Mouse (Mus musculus): ENCODE data around the gene Smyd5.
A peak's percentile ranks its signal among the peaks of the same experiment; 100 is the strongest.
"Not testable (repeated sequence)": the region's sequence is repeated elsewhere in the genome, so short reads cannot be mapped to it uniquely, and the experiment has no call there.

The Smyd5 gene

DNA sequence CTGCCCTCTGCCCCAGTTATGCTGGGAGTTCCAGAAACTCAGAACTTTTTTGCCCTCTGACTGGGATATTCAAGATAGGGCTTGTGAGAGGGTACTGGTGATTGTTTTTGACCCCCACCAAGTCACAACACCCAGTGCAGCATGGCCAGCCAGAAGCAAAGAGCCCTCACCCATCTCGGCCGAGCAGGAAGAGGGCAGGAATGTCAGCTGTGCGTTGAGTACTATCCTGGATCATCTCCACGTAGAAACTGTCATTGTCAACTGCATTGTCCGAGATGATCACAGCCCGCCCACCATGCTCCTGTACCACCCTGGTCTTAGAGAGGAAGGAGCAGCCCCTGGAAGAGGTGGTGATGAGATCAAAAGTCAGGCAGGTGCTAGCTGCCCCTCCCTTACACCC is 15.6 kb downstream of the Smyd5 start:
- no peak for DNase-seq (ENCODE audit: low spot score)

DNA sequence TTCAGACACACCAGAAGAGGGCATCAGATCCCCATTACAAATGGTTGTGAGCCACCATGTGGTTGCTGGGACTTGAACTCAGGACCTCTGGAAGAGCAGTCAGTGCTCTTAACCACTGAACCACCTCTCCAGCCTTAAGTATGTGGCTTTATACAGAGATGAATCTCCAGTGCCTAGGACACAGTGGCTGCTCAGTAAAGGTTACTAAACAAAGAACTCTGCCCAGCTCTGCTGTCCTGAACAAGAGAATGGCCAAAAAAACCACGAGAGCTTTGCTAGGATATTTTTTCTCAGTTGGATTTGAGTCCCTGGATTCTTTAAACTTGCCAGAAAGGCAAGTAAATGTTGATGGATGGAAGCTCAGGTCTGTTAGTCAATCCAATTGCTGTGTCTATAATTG is 18.4 kb downstream of the Smyd5 start:
- DNase-seq (ENCODE audit: low spot score) = not testable (repeated sequence)

DNA sequence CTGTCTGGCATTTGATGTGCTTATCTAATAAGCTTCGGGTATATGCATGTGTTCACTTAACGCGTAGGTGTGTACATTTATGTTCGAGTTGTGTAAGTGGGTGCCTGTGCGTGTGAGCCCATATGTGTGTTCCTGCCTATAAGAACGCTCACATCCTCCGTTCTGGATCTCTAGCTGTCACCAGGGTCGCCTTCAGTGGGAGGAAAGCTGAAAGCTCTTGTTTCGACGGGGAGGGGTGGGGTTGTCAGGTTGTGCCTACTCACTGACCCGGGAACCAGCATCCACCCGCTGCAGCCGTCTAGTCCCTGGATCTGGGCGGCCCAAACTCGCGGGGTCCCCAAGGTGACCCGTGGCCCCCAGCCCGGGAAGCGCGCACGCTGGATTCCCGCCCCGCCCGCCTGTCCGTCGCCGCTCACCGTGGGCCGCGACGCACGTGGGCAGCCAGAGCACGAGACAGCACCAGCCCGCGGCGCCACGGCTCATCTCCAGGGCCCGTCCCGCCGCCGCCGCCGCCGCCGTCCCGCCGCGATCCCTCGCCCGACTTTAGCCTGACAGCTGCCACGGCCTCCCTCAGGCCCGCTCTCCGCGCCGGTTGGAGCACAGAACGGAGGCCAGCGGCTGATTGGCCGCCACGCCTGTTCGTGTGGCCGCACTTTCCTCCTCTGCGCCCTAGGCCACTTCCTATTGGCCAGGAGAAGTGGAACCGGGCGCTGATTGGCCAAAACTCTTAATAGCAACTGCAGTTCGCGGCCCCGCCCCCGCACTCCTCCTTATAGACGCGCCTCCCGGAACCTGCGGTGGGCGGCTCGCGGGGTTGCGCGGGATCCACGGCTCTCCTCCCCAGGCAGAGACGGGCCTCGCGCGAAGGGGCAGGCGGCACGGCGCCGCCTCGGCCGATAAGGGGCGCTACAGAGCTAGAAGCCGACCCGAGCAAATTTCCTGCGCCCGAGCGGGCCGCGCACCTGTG is 19.2 kb downstream of the Smyd5 start, which contains the start of gene Cct7:
Gene Cct7 (plus strand): TSS at position 818 of the 967 bp plus-strand sequence.
- peak; percentile 98 for DNase-seq (ENCODE audit: low spot score)

DNA sequence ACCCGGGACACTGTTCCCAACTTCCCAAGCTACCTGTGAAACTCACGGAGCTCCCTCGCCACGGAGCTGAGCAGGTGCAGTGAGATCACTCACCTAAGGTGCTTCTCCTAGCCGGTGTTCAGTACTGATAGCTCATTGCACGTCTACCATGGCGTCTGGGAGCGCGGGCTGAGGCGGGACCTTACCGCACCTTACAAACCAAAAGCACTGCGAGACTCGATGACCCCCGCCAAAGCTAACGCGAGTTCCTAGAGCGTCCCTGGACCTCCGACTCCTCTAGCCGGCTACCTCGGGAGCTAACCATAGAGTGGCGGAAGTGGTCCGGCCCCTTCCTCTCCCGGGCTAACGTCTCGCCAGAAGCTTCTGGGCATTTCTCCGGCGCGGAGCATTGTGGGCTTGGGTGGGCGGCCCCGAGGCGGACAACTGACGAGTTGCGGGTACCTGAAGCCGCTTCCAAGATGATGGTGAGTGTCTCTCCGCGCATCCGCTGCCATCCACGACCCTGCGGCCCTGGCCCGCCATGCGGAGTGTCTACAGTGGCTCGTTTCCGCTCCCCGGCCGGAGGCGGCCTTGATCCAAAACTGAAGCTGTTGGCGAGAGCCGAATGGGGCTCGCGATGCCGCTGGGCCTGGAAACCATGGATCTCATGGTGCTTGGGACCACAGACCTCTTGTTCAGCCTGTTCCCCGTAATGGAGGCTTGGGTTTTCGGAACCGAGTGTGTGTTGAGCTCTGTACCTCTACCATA is 20.0 kb downstream of the Smyd5 start, which contains the start of gene Pradc1:
Gene Pradc1 (minus strand): TSS at position 307 of the 747 bp plus-strand sequence.
- peak; percentile 95 for DNase-seq (ENCODE audit: low spot score)

DNA sequence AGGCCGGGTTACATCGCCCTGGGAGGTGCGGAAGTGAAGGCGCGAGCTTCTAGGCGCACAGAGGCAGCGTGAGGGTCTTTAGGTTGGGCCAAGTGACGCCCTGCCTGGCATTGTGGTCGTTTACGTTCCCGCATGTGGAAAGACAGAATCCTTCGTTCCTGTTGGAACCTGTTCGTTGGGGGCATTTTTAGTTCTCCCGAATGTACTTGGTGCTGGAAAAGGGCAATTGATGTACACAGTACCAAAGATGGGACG is 20.5 kb downstream of the Smyd5 start:
- DNase-seq (ENCODE audit: low spot score) = no peak

DNA sequence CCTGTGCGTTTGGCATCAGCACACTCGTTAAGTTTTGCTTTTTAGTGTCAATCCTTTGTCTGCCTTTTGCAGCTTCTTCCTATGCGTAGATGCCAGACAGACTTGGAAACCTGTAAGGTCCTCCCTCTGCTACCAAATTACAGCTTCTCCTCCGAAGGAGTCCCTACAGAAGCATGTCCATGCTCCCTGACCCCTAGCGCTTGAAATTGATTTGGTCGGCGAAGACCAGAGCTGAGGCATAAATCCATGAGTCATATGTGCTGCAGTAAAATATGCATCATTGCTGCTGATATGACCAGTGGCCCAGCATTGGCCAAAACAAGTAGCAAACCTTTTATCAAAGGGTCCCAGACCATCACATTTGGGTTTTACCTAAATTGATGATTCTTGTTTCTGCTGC is 21.0 kb downstream of the Smyd5 start:
- DNase-seq (ENCODE audit: low spot score) = no peak

- DNase-seq (ENCODE audit: low spot score) = no peak
Measured at GRCm38 (mm10) chr6:85459621-85460020, 27.8 kb downstream of the Smyd5 start.

GRCm38 (mm10) chr6:85465381-85465780 is 33.6 kb downstream of the Smyd5 start:
- DNase-seq (ENCODE audit: low spot score) = no peak

DNA sequence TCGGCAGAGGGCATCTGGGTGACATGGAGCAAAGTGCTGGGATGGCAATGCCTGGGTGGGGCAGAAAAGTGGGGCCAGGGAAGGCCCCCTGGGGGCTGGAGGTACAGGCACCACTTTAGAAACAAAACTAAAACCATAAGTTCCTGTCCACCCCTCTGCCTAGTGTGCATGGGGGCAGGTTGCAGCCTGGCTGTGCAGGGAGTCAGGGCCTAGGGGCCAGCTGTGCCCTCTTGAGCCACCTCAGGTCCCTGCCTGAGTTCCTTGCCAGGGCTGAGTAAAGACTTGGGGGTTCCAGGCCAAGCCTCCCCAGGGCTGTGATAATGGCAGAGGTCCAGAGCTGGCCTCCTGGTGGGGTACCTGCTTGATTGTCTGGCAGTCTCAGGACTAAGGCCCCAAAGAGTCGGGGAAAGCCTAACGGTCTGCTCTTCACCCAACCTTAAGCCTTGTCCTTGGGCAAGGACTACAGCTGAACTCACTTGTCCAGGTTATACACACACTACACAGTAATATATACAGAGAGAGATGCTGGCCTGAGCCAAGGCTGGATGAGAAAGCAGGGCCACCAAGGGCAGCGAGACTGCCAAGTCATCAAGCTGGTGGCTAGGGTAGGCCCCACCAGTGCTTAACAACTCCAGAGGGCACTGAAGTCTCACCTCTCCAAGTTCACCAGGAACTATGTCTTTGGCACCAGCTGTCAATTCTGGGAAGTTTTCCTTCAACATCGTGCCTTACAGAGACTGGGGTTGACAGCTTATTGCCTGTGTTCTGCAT is 38.1 kb downstream of the Smyd5 start:
- no peak for DNase-seq (ENCODE audit: low spot score)

DNA sequence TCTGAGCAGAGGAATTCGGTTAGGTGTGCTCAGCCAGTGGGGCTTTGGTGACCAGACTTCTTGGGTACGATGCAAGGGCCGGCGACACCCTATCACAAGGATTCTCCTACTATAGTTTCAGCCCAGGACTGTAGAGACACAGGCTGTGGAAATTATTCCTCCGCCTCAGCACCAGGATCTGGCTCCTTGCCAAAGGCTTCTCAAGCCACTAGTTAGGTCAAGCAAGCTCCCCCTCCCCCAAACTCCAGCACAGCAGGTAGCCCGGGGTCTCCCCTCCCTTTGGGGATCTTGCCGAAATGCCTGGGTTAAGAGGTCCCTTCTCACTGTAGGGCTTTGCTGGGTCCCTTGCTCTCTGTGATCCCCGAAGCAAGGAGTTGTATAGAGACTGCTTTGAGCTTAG is 40.2 kb downstream of the Smyd5 start:
- DNase-seq (ENCODE audit: low spot score) = no peak

DNA sequence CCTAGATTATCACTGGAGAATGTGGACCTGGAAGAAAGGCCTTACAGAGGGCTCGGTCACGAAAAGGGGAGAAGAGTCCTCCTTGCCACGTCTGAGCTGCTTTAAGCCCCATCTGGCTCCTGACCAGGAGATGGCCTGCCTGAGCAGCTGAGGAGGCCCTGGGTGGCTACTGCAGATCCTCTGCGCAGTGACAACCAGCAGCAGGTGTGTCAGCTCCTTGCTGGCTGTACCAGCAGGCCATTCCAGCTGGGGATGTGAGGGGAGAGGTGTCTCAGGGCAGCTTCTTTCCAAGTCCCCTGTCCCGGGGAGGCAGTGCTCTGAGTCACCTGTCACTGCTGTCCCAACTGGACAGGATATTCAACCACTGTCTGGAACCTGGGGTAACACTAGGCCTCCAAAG is 40.8 kb downstream of the Smyd5 start:
- DNase-seq (ENCODE audit: low spot score) = no peak

DNA sequence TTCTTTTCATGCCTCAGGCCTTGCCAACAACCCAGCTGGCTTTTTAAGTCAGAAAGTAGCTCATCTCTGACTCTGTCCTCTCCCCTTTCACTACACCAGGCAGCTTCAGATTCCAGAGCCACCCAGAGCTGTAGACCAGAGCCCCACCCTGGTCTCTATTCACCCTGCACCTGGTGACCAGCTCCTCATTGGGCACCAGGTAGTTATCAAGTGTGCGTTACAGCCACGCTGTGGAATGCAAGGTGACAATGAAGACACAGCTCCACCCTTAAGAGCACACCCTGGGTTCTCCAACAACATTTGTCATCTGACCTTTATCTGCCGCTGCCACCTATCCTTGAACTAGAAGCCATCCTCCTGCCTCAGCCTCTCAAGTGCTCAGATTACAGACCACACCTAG is 43.8 kb downstream of the Smyd5 start:
- no peak for DNase-seq (ENCODE audit: low spot score)

GRCm38 (mm10) chr6:85477366-85477917 is 45.7 kb downstream of the Smyd5 start:
- peak; percentile 16 for DNase-seq (ENCODE audit: low spot score)

DNA sequence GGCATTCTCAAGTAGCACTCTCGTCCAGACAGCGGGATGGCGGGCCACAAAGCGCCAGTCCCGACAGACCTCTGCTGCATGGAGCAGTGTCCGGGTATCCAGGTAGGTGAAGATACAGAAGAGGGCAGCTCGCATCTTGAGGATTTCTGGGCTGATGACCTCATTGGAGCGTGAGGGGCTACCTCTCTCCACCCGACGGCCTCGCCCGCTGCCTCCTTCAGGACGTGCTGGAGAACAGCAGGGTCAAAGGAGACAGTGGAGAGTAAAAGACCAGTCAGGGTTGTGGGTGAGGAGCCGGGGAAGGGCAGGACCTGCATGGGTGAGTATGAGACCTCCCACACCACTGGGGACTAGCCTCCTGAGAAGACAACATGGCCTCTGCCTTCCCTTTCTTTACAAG is 46.6 kb downstream of the Smyd5 start:
- DNase-seq (ENCODE audit: low spot score) = no peak

DNA sequence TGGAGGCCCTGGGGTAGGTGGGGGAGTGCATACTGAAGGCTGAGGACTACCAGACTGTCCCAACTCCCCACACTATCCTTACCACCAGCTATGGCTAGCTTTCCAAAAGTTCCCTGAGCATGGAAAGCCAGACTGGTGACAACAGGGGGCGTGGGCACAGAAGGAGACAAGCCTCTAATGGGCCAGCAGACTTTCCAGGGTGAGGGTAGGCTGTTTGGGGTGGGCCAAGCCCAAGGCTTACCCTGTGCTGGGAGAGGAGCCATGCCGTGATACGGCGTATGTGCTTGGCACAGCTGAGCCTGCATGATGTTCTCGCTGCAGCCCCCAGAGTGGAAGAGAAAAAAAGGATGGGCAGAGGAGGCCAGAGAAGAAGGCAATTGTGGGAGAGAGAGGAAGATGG is 48.2 kb downstream of the Smyd5 start:
- no peak for DNase-seq (ENCODE audit: low spot score)

- DNase-seq (ENCODE audit: low spot score) = no peak
Measured at GRCm38 (mm10) chr6:85480685-85481084, 48.9 kb downstream of the Smyd5 start.

- no peak for DNase-seq (ENCODE audit: low spot score)
Measured at GRCm38 (mm10) chr6:85483843-85484721, 52.3 kb downstream of the Smyd5 start.

DNA sequence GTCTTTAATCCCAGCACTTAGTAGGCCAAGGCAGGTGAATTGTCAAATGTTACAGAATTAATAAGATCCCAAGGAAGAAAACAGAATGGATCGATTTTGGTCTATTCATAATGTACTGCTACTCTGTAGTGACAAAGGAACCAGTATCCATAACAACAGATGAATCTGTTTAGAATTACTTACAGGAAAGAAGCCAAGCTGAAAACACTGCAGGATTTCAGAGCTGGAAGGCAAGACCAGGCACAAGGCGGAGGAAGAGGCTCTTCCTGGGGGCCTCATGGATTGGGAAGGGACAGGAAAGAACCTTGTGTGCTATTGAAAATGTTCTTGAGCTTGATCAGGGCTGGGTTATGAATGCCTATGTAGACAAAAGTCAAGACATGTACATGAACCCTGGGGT is 53.9 kb downstream of the Smyd5 start:
- DNase-seq (ENCODE audit: low spot score) = no peak

DNA sequence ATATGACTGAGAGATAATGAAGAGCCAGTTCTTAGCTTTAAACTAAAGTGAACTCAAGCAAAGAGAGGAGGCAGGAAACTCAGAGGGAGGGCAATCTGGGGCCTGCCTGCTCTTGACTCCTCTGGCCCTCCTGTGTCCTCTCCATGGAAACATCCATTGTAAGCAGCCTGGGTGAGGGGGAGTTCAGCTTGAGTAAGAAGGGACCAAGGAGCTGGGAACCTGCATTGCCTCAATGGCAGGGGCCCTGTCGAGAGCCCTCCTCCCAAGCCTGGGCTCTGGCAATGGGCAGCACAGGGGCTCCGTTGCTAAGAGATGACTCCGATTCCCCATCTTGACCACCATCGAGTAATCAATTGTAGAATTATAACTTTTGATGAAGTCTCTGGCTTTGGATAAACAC is 56.7 kb downstream of the Smyd5 start:
- DNase-seq (ENCODE audit: low spot score) = no peak

- DNase-seq (ENCODE audit: low spot score) = no peak
Measured at GRCm38 (mm10) chr6:85489717-85490116, 57.9 kb downstream of the Smyd5 start.

DNA sequence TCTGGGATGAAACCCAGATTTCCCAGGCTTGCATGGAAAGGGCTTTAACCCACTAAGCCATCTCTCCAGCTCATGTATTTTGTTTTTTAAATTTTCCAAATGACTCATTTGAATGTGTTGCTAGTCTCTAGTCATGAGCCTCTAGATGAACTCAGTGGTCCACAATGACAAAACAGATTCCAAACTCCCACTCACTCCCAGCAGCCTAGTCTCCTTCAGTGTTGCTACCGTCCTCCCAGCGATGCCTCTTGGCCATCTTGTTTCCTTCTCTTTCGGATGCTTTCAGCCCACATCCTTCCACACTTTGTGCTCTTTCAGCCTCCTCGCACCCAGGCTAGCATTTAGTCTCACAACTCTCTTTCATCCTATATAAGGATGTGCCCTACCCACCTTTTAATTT is 58.5 kb downstream of the Smyd5 start:
- DNase-seq (ENCODE audit: low spot score) = no peak

Measured in T-cell, adult 2 months (primary cell).